Mouse (Mus musculus): ENCODE results near the gene Elfn1. TPM values are rescaled to one million over a fixed set of nuclear protein-coding genes. Genes with fewer than 3 reads are reported as not detected.

Gene Elfn1
- not detected for polyA plus RNA-seq (2014; fragmentation: Illumina TruSeq; extraction: RNeasy Lipid Tissue Mini Kit (QIAGEN cat#74804); ENCODE audit: low read depth, low replicate concordance)

DNA sequence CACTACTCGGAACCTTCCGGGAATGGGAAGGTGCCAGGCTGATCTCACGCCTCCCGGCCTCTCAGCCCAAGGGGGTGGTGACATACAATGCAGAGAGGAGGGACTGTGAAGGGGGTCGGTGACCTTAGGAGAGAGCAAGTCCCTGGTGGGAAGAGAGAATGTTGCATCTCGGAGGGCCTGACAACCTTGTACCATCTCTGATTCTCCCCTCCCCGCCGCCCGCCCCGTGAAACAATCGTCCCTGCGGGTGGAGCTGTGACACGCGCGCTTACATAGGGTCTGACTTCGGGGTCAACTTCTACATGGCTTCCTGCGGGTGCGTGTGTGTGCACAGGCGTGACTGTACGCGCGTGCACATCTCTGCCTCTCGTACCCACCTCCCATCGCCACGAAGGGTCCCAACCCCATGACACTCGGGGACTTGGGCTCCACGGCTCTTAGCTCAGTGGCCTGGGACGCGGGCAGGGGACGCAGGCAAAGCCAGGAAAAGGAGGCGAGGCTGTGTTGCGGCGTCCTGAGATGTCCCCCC, at the start of gene Elfn1:
TSS of gene Elfn1 (plus strand) at position 230 of the 529 bp plus-strand sequence.

Other genes starting within 250 kb of the Elfn1 start
- 0.26 TPM for gene Micall2, start 171.6 kb upstream of the Elfn1 start, polyA plus RNA-seq (2014; fragmentation: Illumina TruSeq; extraction: RNeasy Lipid Tissue Mini Kit (QIAGEN cat#74804); ENCODE audit: low read depth, low replicate concordance)
- not detected for gene Ints1, start 132.3 kb upstream of the Elfn1 start, polyA plus RNA-seq (2014; fragmentation: Illumina TruSeq; extraction: RNeasy Lipid Tissue Mini Kit (QIAGEN cat#74804); ENCODE audit: low read depth, low replicate concordance)
- gene Mafk, start 116.4 kb upstream of the Elfn1 start, polyA plus RNA-seq (2014; fragmentation: Illumina TruSeq; extraction: RNeasy Lipid Tissue Mini Kit (QIAGEN cat#74804); ENCODE audit: low read depth, low replicate concordance): 2.9 TPM
- 1.1 TPM for gene Tmem184a, start 88.0 kb upstream of the Elfn1 start, polyA plus RNA-seq (2014; fragmentation: Illumina TruSeq; extraction: RNeasy Lipid Tissue Mini Kit (QIAGEN cat#74804); ENCODE audit: low read depth, low replicate concordance)
- not detected for gene Gm26938, start 81.5 kb upstream of the Elfn1 start, polyA plus RNA-seq (2014; fragmentation: Illumina TruSeq; extraction: RNeasy Lipid Tissue Mini Kit (QIAGEN cat#74804); ENCODE audit: low read depth, low replicate concordance)
- 0.66 TPM for gene Psmg3, start 81.1 kb upstream of the Elfn1 start, polyA plus RNA-seq (2014; fragmentation: Illumina TruSeq; extraction: RNeasy Lipid Tissue Mini Kit (QIAGEN cat#74804); ENCODE audit: low read depth, low replicate concordance)

Measured in liver, adult 10 weeks (tissue).